In the genomic region with DNA sequence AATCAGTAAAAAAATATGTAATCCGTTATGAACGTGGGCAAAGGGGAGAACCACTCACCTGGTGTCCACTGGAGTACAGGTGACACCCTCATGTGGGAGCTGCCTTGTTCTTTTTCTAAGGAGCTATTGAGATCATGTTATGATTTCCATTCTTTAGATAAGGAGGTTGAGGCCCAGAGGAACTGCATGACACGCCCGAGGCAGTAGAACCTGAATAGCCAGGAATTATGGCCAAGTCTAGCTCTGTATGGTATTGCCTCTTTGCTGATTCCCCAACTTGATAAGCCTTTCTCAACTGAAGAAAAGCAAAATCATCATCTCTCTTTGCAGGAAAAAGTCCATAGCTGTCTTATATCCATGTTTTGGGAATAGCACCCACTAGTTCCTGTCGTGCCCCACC, we compare ENCODE assay signal across 20 mouse cellular contexts. TPM values are rescaled to one million over a fixed set of nuclear protein-coding genes. Genes with fewer than 3 reads are reported as not detected.
DNase-seq lines count a peak whose midpoint lies in the region; ATAC-seq lines count a peak whose summit lies in the region.
"Had no signal": no experiment of that assay in that cellular context is flagged by ENCODE, and none has a peak within 500 bp of the region (broad histone marks: within the 10 kb centered on the region; RNA-seq: fewer than 3 reads in every experiment).

No protein-coding gene starts in this region.

- peak; percentile 80 for DNase-seq in urinary bladder, postnatal 14 days (ENCODE audit: low spot score)
- no peak for DNase-seq in urinary bladder, adult 2 months (ENCODE audit: low spot score)
- DNase-seq in large intestine, adult 2 months (ENCODE audit: low read depth, low spot score): peak; percentile 84
- no peak for DNase-seq in cerebellum, postnatal 4 days (ENCODE audit: low spot score in 2 of 2)
- no peak for DNase-seq in right cerebral cortex, adult 2 months (ENCODE audit: low spot score in 2 of 2)
- DNase-seq: adrenal gland, adult 2 months; adrenal gland, postnatal 25 days; cerebellum, adult 18-20 months; cerebellum, adult 9-11 months; cerebellum, postnatal 36 days; forebrain, postnatal 0 days; gastrocnemius, postnatal 36 days; heart, adult 18-20 months; heart, postnatal 14 days had no signal

- H3K4me3 ChIP-seq in intestine, embryonic 16.5 days (ENCODE audit: low read length): no peak overlapping the region
- H3K4me3 ChIP-seq: embryonic facial prominence, embryonic 10.5 days; forebrain, embryonic 13.5 days; heart, embryonic 15.5 days; hindbrain, embryonic 13.5 days had no signal

- H3K36me3 ChIP-seq in intestine, embryonic 16.5 days (ENCODE audit: control insufficient read depth, insufficient read depth, low read length): no peaks in the 10 kb centered on the region
- H3K36me3 ChIP-seq: embryonic facial prominence, embryonic 10.5 days; heart, embryonic 15.5 days; hindbrain, embryonic 13.5 days had no signal

- ATAC-seq in intestine, embryonic 16.5 days: peak; percentile 91
- ATAC-seq: forebrain, embryonic 13.5 days; forebrain, postnatal 0 days had no signal

- peaks cover 7% of the 10 kb centered on the region for H3K4me1 ChIP-seq in intestine, embryonic 16.5 days (ENCODE audit: control insufficient read depth, insufficient read depth, low read length)
- H3K4me1 ChIP-seq: embryonic facial prominence, embryonic 10.5 days; forebrain, embryonic 13.5 days; heart, embryonic 15.5 days; hindbrain, embryonic 13.5 days had no signal

- H3K4me2 ChIP-seq in intestine, embryonic 16.5 days (ENCODE audit: low read depth, low read length): no peak overlapping the region
- H3K4me2 ChIP-seq: forebrain, embryonic 13.5 days; heart, embryonic 11.5 days; heart, embryonic 15.5 days; hindbrain, embryonic 13.5 days had no signal

- H3K9me3 ChIP-seq in intestine, embryonic 16.5 days (ENCODE audit: control insufficient read depth, low read length): no peaks in the 10 kb centered on the region
- H3K9me3 ChIP-seq: embryonic facial prominence, embryonic 10.5 days; forebrain, embryonic 13.5 days; heart, embryonic 15.5 days; hindbrain, embryonic 13.5 days had no signal

- WGBS in intestine, embryonic 16.5 days: 67% methylated on average over 5 of the region's 5 CpGs
- WGBS in large intestine, adult 2 months: 31% methylated on average over 5 of the region's 5 CpGs

- no peaks in the 10 kb centered on the region for H3K27me3 ChIP-seq in intestine, embryonic 16.5 days (replicated peaks; ENCODE audit: control insufficient read depth, insufficient read depth, low read length)
- H3K27me3 ChIP-seq: forebrain, embryonic 13.5 days; heart, embryonic 15.5 days; hindbrain, embryonic 13.5 days had no signal

- H3K9ac ChIP-seq in intestine, embryonic 16.5 days (ENCODE audit: low read depth, low read length): no peak overlapping the region
- H3K9ac ChIP-seq: forebrain, embryonic 13.5 days; forebrain, postnatal 0 days; heart, embryonic 15.5 days; hindbrain, embryonic 13.5 days had no signal

- peak overlapping the region; percentile 69 for H3K27ac ChIP-seq in intestine, embryonic 16.5 days (ENCODE audit: low read length)
- H3K27ac ChIP-seq: embryonic facial prominence, embryonic 10.5 days; forebrain, embryonic 13.5 days; heart, embryonic 15.5 days; hindbrain, embryonic 13.5 days had no signal

RNA-seq across cellular contexts. Expression of a gene that starts 22.7 kb away (rescaled TPM):
- polyA plus RNA-seq in urinary bladder, adult 2 months (2012; rRNA removed): 17.2 and 18.3 TPM in 2 replicates
- 30.8 and 35.7 TPM in 2 replicates for polyA plus RNA-seq in intestine, embryonic 16.5 days (2015; fragmentation: Nextera tagmentation; extraction: Ambion mirVana)
- 9.7 and 14.1 TPM in 2 replicates for polyA plus RNA-seq in large intestine, adult 2 months (2012; rRNA removed)

Comparison
In these comparisons a context has a peak if more than half of its experiments do, and no peak if none do; other contexts are left out.
1. DNase-seq: peak in urinary bladder, postnatal 14 days (single experiment) and large intestine, adult 2 months (single experiment); none in urinary bladder, adult 2 months (single experiment), cerebellum, postnatal 4 days (0 of 2) and right cerebral cortex, adult 2 months (0 of 2).